Mouse (Mus musculus): ENCODE results near the gene Pagr1a. TPM values are rescaled to one million over a fixed set of nuclear protein-coding genes. Genes with fewer than 3 reads are reported as not detected.

Pagr1a gene
- polyA plus RNA-seq (2014; fragmentation: Nextera tagmentation; extraction: Ambion mirVana) = 12.8 and 30.5 TPM in 2 replicates

DNA sequence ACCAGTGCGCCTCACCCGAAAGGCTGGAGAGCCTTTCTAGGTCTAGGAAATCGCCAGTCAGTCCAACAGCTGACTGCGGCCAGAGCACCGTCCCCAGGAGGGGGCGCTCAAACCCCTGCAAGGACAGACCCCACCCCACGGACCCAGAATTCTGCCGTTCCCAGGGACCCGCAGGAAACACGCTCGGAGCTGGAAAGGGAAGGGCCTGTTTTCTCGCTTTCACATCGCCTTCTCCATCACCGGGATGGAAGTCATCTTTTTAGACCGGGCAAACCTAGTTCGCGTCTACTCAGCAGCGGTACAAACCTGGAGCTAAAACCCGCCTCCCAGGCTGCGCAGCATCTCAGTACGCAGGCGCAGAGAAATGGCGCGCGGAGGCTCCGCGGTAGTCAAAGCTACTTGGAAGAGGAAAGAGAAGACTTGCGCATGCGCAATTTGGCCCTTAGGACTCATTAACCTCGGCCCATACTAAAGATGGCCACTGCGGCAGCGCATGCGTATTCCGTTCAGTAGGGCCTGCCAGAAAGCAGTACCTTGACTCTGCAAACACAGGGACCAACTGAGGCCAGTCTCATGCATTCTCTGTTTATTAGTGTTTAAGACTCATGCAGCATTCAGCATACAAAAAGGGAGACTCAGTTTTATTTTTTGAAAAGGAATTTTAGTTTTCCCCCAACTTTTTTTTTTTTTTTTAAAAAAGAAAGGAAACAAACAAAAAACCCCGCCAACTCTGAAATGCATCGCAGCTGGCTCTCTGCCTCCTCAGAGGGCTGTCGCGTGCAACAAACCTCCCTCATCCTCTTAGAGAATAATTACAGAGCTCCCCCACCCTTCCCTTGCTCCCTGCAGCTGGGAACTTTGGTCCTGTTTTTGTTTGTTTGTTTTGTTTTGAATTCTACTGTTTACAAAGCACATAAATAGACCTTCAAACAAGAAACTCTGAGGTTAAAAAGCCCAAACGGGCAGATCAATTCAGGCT, at the start of gene Pagr1a:
Gene Pagr1a (minus strand): TSS at position 382 of the 979 bp plus-strand sequence.
- H3K9me3 ChIP-seq (ENCODE audit: control insufficient read depth, low read length) = no peaks in the 10 kb centered on the region
- DNase-seq (ENCODE audit: low spot score) = peak; percentile 100
- ATAC-seq (ENCODE audit: low read depth) = peak; percentile 89
- H3K27ac ChIP-seq (replicated peaks; ENCODE audit: low read depth, low read length) = peak within 1 kb of the TSS; percentile 92
- WGBS = 4% methylated on average over 36 of the region's 39 CpGs
- H3K9ac ChIP-seq (ENCODE audit: low read depth, low read length) = peak within 1 kb of the TSS; percentile 80
- H3K4me3 ChIP-seq (ENCODE audit: low read depth, low read length) = peak within 1 kb of the TSS; percentile 73
- H3K27me3 ChIP-seq (replicated peaks; ENCODE audit: control insufficient read depth, insufficient read depth, low read length) = no peaks in the 10 kb centered on the region
- peaks cover 29% of the 10 kb centered on the region for H3K4me1 ChIP-seq (ENCODE audit: control insufficient read depth, insufficient read depth, low read length)
- H3K36me3 ChIP-seq (ENCODE audit: control insufficient read depth, insufficient read depth, low read length) = peaks cover 40% of the 10 kb centered on the region
- H3K4me2 ChIP-seq (ENCODE audit: low read depth, low read length) = peak within 1 kb of the TSS; percentile 83

GRCm38 (mm10) chr7:127066317-127066716, 49.2 kb upstream of the Pagr1a start:
- Histone ChIP-seq H3K4me2 (ENCODE audit: low read depth, low read length) (no peak overlapping the region), H3K4me3 (ENCODE audit: low read depth, low read length) (no peak overlapping the region), H3K9ac (ENCODE audit: low read depth, low read length) (no peak overlapping the region), H3K27me3 (replicated peaks; ENCODE audit: control insufficient read depth, insufficient read depth, low read length) (no peaks in the 10 kb centered on the region), H3K9me3 (ENCODE audit: control insufficient read depth, low read length) (no peaks in the 10 kb centered on the region), H3K27ac (replicated peaks; ENCODE audit: low read depth, low read length) (no peak overlapping the region), H3K36me3 (ENCODE audit: control insufficient read depth, insufficient read depth, low read length) (no peaks in the 10 kb centered on the region), H3K4me1 (ENCODE audit: control insufficient read depth, insufficient read depth, low read length) (no peaks in the 10 kb centered on the region)
- DNase-seq (ENCODE audit: low spot score) (no peak), ATAC-seq (ENCODE audit: low read depth) (no peak)
- WGBS = 75% methylated on average over 4 of the region's 4 CpGs

- no peak overlapping the region for H3K4me2 ChIP-seq (ENCODE audit: low read depth, low read length)
- no peaks in the 10 kb centered on the region for H3K27me3 ChIP-seq (replicated peaks; ENCODE audit: control insufficient read depth, insufficient read depth, low read length)
- no peaks in the 10 kb centered on the region for H3K4me1 ChIP-seq (ENCODE audit: control insufficient read depth, insufficient read depth, low read length)
- ATAC-seq (ENCODE audit: low read depth) = no peak
- no peak overlapping the region for H3K9ac ChIP-seq (ENCODE audit: low read depth, low read length)
- H3K27ac ChIP-seq (replicated peaks; ENCODE audit: low read depth, low read length) = no peak overlapping the region
- no peaks in the 10 kb centered on the region for H3K9me3 ChIP-seq (ENCODE audit: control insufficient read depth, low read length)
- no peaks in the 10 kb centered on the region for H3K36me3 ChIP-seq (ENCODE audit: control insufficient read depth, insufficient read depth, low read length)
- DNase-seq (ENCODE audit: low spot score) = no peak
- WGBS = 90% methylated on average over 6 of the region's 6 CpGs
- no peak overlapping the region for H3K4me3 ChIP-seq (ENCODE audit: low read depth, low read length)
These were observed 48.4 kb upstream of the Pagr1a start for GRCm38 (mm10) chr7:127065538-127065937.

DNA sequence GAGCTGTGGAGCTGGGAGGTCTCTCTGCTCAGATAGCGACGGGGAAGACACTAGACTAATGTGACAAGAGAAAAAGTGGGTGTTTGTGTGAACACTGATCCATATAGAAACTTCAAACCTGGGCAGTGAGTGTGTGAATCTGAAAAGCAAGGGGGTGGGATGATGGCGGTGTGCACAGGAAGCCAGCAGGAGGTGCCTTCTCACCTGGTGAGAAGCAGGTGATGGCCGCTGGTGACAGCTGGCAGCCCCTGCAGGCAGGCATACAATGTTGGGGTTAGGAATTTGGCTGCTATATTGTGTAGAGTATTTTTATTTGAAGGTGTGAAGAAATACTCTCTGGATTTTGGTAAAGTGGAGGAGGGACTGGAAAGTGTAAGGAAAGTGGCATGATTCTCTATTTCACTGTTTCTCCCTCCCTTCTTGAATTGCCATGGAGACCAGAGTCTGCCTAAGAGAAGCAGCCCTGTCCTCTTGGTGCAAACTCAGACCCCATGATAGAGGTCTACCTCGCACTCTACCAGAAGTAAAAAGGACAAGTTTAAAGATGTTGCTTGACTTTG, 38.0 kb upstream of the Pagr1a start:
- ATAC-seq (ENCODE audit: low read depth) = no peak
- WGBS = 65% methylated on average over 5 of the region's 5 CpGs
- Histone ChIP-seq H3K27ac (replicated peaks; ENCODE audit: low read depth, low read length) (no peak overlapping the region), H3K4me3 (ENCODE audit: low read depth, low read length) (no peak overlapping the region), H3K4me2 (ENCODE audit: low read depth, low read length) (no peak overlapping the region), H3K4me1 (ENCODE audit: control insufficient read depth, insufficient read depth, low read length) (no peaks in the 10 kb centered on the region), H3K9ac (ENCODE audit: low read depth, low read length) (no peak overlapping the region), H3K27me3 (replicated peaks; ENCODE audit: control insufficient read depth, insufficient read depth, low read length) (no peaks in the 10 kb centered on the region), H3K9me3 (ENCODE audit: control insufficient read depth, low read length) (no peaks in the 10 kb centered on the region), H3K36me3 (ENCODE audit: control insufficient read depth, insufficient read depth, low read length) (no peaks in the 10 kb centered on the region)
- no peak for DNase-seq (ENCODE audit: low spot score)

DNA sequence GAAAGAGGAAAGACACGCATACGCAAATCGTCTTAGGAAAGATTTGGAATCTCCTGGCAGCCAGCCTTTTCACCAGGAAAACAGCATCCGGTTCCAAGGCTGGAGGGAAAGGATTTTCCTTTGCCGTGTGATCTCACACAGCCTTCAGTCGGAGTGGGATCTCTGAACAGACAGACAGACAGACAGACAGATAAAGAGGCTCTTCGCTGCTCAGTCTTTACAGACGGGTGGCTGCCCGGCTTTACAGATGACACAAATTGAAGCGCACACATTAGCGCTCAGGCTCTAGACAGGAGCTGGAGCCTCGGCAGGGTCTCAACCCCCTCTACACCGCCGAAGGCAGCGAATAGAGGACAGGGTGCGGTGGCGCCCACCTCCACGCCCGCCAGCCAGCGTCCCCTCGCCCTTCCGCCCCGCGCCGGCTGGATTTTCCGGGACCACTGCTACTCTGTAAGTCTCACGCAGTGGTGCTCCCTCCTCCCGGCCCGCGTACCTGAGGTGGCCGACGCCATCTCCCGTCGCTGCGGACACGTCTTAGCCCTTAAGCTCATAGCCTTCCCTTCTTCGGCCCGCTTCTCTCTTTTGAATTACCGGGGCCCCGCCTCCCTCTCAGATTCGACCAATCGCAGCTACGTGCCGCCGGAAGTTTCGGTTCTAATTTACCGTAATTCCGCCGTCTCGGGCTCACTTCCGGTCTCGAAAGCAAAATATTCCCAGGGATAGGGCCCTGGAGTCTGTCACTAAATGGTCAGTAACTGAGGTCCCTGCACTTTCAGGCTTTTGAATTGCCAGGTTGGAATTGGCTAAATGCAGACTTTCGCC, 24.9 kb upstream of the Pagr1a start, which contains the start of gene Kif22:
Gene Kif22 (minus strand): TSS at position 621 of the 822 bp plus-strand sequence.
- Histone ChIP-seq H3K27me3 (replicated peaks; ENCODE audit: control insufficient read depth, insufficient read depth, low read length) (no peaks in the 10 kb centered on the region), H3K36me3 (ENCODE audit: control insufficient read depth, insufficient read depth, low read length) (peaks cover 14% of the 10 kb centered on the region; the same call in 1 of the 2 replicates), H3K9ac (ENCODE audit: low read depth, low read length) (peak within 1 kb of the TSS; percentile 87), H3K4me2 (ENCODE audit: low read depth, low read length) (peak within 1 kb of the TSS; percentile 79), H3K27ac (replicated peaks; ENCODE audit: low read depth, low read length) (peak within 1 kb of the TSS; percentile 76), H3K4me1 (ENCODE audit: control insufficient read depth, insufficient read depth, low read length) (peaks cover 5% of the 10 kb centered on the region; the same call in 1 of the 2 replicates), H3K9me3 (ENCODE audit: control insufficient read depth, low read length) (no peaks in the 10 kb centered on the region), H3K4me3 (ENCODE audit: low read depth, low read length) (peak within 1 kb of the TSS; percentile 80)
- DNase-seq (ENCODE audit: low spot score) = peak; percentile 96
- peak; percentile 91 for ATAC-seq (ENCODE audit: low read depth)
- WGBS = under 1% methylated on average over 51 of the region's 53 CpGs

DNA sequence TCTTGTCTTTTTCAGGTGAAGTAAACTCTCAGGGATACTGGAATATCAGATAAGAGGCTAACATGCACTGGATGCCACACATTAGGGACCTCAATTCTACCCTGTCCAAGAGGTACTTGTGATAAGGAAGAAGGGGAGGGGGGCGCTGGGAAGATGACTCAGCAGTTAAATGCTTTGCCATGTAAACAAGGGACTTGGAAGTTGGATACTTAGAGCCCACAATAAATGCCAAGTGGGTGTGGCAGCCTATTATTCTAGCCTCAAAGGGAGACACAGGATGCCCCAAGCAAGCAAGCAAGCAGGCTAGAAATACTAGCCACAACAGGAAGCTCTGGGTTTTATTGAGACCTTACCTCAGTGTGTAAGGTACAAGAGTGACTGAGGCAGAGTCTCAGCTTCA, 14.1 kb upstream of the Pagr1a start:
- H3K4me2 ChIP-seq (ENCODE audit: low read depth, low read length) = no peak overlapping the region
- no peak overlapping the region for H3K4me3 ChIP-seq (ENCODE audit: low read depth, low read length)
- DNase-seq (ENCODE audit: low spot score) (no peak), ATAC-seq (ENCODE audit: low read depth) (no peak)
- WGBS = 94% methylated on average over 1 of the region's 1 CpGs
- H3K27me3 ChIP-seq (replicated peaks; ENCODE audit: control insufficient read depth, insufficient read depth, low read length) = no peaks in the 10 kb centered on the region
- H3K9ac ChIP-seq (ENCODE audit: low read depth, low read length) = no peak overlapping the region
- H3K27ac ChIP-seq (replicated peaks; ENCODE audit: low read depth, low read length) = no peak overlapping the region
- peaks cover 6% of the 10 kb centered on the region; the same call in 1 of the 2 replicates for H3K4me1 ChIP-seq (ENCODE audit: control insufficient read depth, insufficient read depth, low read length)
- peaks cover 72% of the 10 kb centered on the region for H3K36me3 ChIP-seq (ENCODE audit: control insufficient read depth, insufficient read depth, low read length)
- no peaks in the 10 kb centered on the region for H3K9me3 ChIP-seq (ENCODE audit: control insufficient read depth, low read length)

- Histone ChIP-seq H3K27ac (replicated peaks; ENCODE audit: low read depth, low read length) (no peak overlapping the region), H3K4me3 (ENCODE audit: low read depth, low read length) (no peak overlapping the region), H3K27me3 (replicated peaks; ENCODE audit: control insufficient read depth, insufficient read depth, low read length) (no peaks in the 10 kb centered on the region), H3K36me3 (ENCODE audit: control insufficient read depth, insufficient read depth, low read length) (peaks cover 69% of the 10 kb centered on the region), H3K9ac (ENCODE audit: low read depth, low read length) (no peak overlapping the region), H3K4me1 (ENCODE audit: control insufficient read depth, insufficient read depth, low read length) (peaks cover 6% of the 10 kb centered on the region; the same call in 1 of the 2 replicates), H3K9me3 (ENCODE audit: control insufficient read depth, low read length) (no peaks in the 10 kb centered on the region), H3K4me2 (ENCODE audit: low read depth, low read length) (no peak overlapping the region)
- no peak for ATAC-seq (ENCODE audit: low read depth)
- WGBS = 96% methylated on average over 1 of the region's 1 CpGs
- DNase-seq (ENCODE audit: low spot score) = no peak
These were observed 13.0 kb upstream of the Pagr1a start for GRCm38 (mm10) chr7:127030172-127030571.

DNA sequence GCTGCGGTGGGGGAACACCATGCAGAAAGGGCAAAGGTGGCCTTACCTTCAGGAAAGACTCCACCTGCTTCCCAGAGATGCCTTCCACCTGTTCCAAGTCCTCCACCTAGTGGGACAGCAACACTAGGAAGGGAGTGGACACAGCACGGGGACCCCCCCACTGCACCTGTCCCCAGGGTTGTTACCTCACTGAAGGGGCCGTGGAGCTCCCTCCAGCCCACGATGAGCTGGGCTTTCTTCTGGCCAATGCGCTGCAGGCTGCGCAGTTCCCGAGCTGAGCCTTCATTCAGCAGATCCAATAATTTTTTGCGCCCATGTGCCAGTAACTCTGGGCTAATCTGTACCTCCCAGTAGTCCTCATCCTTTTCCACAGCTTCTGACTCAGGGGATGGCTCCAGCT, 10.7 kb upstream of the Pagr1a start:
- Histone ChIP-seq H3K4me1 (ENCODE audit: control insufficient read depth, insufficient read depth, low read length) (peaks cover 18% of the 10 kb centered on the region), H3K36me3 (ENCODE audit: control insufficient read depth, insufficient read depth, low read length) (peaks cover 64% of the 10 kb centered on the region), H3K9ac (ENCODE audit: low read depth, low read length) (peak overlapping the region; percentile 98), H3K27me3 (replicated peaks; ENCODE audit: control insufficient read depth, insufficient read depth, low read length) (no peaks in the 10 kb centered on the region), H3K4me3 (ENCODE audit: low read depth, low read length) (peak overlapping the region; percentile 87), H3K9me3 (ENCODE audit: control insufficient read depth, low read length) (no peaks in the 10 kb centered on the region), H3K27ac (replicated peaks; ENCODE audit: low read depth, low read length) (peak overlapping the region; percentile 99), H3K4me2 (ENCODE audit: low read depth, low read length) (peak overlapping the region; percentile 79)
- WGBS = 61% methylated on average over 8 of the region's 8 CpGs
- ATAC-seq (ENCODE audit: low read depth) = no peak
- DNase-seq (ENCODE audit: low spot score) = no peak

All from embryonic facial prominence, embryonic 14.5 days (tissue).